Mouse (Mus musculus) cerebellum, postnatal 4 days (tissue): ENCODE results near the gene Hist1h2ab.
"Not testable (repeated sequence)": the region's sequence is repeated elsewhere in the genome, so short reads cannot be mapped to it uniquely, and the experiment has no call there.

Experiments used
- DNase-seq, 2 experiments: peaks; one replicate each; pipeline ENCODE4 v3.0.0; 2022; ENCODE audit warnings: low spot score in 2 of 2, mixed read lengths in 1 of 2

The Hist1h2ab gene

DNA sequence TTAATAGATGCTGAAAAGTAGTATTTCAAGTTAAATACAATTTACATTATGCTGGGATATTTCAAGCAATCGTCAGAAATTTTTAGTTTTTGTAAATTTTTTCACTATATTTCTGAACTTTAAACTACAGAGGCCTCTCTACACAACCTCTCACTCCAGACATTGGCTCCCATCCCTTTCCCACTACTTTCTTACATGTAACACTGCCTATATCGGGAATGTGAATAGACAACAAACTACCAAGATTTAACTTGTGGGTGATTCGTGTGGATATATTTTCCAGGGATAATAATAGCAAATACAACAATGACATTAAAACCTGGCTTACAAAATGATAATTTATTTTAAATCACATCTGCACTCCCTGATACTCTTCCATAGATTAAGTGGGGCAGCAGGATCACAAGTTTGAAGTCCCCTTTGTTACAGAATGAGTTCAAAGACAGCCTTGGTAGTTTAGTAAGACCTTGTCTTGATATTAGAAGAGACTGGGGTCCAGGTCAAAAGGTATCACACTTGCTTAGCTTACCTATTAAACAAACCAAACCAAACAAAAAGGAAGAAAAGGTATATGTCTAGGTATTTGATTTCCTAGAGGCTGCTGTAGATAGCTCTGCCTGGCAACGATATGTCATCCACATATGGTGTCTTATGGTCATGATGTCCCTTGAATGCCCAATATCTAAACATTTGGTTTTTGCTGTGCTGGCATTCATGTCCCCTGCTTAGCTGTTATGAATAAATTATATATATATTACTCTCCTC is 2.6 kb downstream of the Hist1h2ab start:
- no peak for DNase-seq

DNA sequence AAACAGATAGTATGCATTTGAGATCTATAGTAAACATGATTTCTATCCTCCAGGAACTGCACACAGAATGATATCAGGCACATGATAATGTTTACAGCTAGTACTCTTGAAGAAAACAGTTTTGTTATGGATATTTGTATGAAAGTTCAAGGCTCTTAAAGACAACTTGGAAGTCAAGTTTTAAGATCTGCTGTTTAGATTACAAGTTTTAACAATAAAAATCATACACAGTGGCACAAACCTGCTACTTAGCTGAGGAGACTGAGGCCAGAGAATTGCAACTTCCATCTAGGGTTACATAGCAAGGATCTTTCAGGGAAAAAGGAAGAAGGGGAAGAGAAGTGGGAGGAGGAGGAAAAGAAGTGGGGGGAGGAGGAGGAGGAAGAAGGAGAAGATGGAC is 4.1 kb downstream of the Hist1h2ab start:
- no peak for DNase-seq

DNA sequence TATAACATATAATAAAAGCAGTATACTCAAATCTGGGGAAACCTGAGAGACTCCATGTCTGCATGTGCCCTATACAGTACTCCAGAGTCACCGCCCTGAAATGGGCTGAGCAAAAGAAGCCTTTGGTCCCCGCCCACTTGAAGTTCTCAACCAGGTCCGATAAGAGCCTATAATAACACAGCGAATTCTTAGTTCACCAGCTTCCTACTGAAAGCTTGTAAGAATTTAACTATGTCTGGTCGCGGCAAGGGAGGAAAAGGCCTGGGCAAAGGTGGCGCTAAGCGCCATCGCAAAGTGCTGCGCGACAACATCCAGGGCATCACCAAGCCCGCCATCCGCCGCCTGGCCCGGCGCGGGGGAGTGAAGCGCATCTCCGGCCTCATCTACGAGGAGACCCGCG is 5.9 kb downstream of the Hist1h2ab start, which contains the start of gene Hist1h4b:
TSS of gene Hist1h4b (plus strand) at position 224 of the 400 bp plus-strand sequence.
- DNase-seq: peak in 1 of 2 experiments; percentile 75

DNA sequence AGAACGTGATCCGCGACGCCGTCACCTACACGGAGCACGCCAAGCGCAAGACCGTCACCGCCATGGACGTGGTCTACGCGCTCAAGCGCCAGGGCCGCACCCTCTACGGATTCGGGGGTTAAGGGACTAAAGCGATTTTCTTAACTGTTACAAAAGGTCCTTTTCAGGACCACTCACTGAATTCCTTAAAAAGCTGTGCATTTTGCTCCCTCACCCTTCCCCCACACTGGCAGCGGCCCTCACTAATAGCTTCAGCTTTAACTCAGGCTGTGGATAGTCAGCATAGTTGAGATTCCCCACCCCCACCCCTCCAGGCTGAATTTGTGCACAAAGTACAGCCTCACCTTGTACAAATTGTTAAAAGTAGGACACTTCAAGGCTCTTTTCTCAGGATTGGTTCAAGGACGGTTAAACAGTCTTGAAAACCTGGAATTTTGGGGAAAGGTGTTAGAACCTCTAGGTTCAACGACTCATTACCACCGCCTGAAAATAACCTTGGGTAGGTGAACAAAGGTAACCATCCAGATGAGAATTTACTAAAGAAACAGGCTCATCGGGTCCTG is 6.4 kb downstream of the Hist1h2ab start:
- DNase-seq: no peak

DNA sequence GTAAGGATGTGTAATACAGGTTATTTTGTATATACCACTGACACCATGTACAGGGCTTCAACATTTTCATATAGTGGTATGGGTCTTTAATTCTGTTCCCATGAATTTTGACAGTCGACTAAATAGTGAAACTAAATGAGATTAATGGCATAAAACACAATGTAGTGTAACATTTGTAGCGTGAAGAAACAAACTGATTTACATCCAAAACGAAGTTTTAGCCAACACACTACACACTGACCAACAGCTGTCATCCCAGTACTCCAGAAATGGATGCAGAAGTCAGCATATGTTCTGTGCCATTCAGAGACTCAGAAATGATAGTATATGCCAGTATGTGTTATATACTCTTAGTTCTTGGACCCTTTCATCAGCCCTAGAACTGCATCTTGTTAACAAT is 7.0 kb downstream of the Hist1h2ab start:
- no peak for DNase-seq

DNA sequence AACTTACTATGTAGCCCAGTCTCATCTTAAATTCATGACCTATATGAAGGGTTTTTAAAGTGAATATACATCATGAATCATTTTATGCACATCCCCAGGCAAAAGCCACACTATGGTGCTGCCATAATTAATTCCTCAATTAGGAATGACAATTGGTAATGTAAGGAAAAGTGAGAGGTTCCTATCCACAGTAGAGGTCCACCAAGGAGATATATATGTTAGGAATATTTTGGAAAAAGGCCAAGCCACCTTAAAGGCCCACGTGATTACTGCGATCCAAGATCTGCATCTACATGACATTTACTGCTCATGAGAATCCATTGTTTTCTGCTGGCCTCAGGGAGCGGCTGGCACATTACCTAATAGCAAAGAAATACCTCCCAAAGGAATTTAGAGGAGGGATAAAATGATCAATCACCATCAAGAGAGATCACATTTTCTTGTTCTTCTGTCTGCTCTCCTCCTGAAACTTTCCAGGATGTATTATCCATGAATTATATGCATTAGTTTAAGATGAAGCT is 8.4 kb downstream of the Hist1h2ab start:
- DNase-seq: no peak

DNA sequence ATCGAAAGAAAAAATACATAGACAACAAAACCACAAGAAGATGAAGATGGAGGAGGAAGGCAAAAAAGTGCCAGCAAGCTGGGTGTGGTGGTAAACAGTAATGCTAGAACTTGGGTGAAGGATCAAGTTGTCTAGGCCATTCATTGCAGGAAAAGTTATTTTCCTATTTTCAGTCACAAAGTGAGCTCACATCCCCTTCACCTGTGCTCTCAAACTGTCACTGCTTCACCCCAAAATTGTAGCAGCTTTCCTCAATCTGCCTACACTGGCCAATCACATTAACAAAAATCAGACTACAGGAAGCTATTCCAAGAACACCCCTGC is 9.0 kb downstream of the Hist1h2ab start:
- DNase-seq: no peak

DNA sequence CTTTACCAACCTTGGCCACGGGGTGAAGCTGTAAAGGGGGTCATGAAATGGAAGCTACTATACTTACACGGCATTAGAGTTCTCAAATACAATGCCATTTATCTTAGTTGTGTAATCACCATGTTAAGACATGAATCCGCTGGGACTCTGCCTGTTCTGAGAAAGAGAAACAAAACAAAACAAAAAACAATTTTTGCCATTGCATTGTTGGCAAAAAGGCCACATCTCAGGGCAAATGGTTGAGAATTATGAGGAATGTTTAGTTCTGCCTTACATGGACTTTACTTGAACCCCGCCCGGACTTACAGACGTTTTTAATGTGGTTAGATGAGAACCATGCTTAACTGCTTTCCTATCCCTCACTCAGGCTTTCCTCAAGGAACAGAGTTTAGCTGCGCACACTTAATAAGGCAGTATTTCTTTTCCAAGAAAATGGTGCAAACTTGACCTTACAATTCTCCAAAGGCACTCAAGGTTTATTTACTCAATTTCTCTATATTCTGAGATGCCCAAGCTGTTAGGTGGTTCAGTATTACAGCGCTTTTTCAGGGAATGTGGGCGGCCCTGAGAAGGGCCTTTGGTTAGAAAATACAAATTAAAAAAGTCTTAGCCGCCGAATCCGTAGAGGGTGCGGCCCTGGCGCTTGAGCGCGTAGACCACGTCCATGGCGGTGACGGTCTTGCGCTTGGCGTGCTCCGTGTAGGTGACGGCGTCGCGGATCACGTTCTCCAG is 9.5 kb downstream of the Hist1h2ab start:
- no peak for DNase-seq

DNA sequence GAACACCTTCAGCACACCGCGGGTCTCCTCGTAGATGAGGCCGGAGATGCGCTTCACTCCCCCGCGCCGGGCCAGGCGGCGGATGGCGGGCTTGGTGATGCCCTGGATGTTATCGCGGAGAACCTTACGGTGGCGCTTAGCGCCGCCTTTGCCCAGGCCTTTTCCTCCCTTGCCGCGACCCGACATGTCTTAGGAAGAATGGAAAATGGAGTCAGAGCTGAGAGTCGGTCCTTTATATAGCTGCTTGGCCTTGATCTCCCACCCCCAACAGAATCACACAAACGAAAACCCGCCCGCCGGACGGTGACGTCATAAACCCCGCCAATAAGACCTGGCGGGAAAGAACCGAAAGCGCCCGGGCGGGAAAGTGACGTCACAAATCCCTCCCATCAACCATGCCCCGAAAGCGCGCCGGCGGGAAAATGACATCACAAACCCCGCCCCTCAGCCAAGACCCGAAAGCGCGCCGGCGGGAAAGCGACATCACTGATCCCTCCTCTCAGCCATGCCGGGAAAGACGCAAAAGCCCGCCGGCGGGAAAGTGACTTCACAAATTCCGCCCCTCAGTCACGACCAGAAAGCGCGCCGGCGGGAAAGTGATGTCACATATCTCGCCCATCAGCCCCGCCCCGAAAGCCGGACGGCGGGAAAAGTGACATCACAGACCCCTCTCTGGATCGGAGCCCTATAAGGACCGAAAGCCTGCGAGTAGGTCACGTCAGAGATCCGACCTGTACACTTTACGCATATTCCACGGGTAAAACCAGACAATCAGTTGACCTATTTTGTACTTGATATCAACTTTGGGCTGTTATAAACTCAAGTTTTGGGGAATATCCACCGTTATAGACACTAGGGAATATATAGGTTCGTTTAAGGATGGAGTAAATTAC is 10.3 kb downstream of the Hist1h2ab start, which contains the start of gene Hist1h4a:
TSS of gene Hist1h4a (minus strand) at position 259 of the 893 bp plus-strand sequence.
- DNase-seq: peak; percentile 95 to 98

DNA sequence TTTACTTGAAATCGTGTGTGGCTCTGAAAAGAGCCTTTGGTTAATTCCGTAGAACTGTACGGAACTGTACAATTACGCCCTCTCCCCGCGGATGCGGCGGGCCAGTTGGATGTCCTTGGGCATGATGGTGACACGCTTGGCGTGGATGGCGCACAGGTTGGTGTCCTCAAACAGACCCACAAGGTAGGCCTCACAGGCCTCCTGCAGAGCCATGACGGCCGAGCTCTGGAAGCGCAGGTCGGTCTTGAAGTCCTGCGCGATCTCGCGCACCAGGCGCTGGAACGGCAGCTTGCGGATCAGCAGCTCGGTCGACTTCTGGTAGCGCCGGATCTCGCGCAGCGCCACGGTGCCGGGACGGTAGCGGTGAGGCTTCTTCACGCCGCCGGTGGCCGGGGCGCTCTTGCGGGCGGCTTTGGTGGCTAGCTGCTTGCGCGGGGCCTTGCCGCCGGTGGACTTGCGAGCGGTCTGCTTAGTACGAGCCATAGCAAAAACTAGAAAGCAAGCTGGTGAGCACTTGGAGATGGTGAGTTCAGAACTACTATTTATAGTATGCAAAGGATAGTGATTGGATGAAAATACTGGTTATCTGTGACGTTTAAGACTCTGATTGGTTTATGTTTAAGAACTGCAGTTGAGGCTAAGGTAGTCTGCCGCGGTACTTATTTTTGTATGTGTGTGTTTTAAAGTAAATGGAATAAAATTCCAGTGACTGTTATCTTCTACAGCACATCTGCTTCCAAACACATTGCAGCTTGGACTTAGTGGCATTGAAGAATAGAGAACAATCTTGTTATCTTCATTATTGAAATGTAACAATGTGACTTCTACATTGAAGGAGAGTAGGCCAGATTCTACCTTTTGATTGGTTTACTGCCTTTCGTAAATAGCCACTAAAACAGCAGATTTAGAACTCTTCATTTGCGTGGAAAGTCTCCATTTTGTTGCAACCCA is 11.2 kb downstream of the Hist1h2ab start, which contains the start of gene Hist1h3a:
TSS of gene Hist1h3a (minus strand) at position 516 of the 951 bp plus-strand sequence.
- not testable (repeated sequence) for DNase-seq

DNA sequence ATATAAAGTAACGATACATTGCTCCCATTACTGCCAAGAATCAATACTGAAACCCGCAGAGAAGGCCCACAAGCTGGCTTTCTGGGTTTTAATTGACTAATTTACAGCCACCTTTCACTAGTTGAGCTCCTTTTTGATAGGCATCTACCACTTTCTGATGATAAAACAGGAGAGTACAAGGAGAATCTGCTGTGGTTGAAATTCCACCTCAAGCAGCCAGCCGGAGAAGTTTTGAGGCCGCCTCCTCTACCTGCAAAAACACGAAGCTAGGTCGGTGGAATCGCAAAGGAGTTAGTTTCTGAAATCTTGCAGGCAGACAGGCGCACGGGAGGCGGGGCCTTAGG is 12.3 kb downstream of the Hist1h2ab start:
- DNase-seq: no peak

DNA sequence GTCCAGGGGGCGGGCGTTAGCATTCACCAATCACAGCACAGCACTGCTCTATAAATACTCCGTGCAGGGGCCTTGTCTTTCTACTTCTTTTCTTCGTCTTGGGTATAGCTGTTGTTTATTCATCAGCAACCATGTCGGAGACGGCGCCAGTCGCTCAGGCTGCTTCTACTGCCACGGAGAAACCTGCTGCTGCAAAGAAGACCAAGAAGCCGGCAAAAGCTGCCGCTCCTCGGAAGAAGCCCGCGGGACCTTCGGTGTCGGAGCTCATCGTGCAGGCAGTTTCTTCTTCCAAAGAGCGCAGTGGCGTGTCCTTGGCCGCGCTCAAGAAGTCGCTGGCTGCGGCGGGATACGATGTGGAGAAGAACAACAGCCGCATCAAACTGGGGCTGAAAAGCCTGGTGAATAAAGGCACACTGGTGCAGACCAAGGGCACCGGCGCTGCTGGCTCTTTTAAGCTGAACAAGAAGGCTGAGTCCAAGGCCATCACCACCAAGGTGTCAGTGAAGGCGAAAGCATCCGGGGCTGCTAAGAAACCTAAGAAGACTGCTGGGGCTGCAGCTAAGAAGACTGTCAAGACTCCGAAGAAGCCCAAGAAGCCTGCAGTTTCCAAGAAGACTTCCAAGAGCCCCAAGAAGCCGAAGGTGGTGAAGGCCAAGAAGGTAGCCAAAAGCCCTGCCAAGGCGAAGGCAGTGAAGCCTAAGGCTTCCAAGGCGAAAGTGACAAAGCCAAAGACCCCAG is 12.8 kb downstream of the Hist1h2ab start, which contains the start of gene Hist1h1a:
TSS of gene Hist1h1a (plus strand) at position 81 of the 738 bp plus-strand sequence.
- peak; percentile 61 to 76 for DNase-seq

DNA sequence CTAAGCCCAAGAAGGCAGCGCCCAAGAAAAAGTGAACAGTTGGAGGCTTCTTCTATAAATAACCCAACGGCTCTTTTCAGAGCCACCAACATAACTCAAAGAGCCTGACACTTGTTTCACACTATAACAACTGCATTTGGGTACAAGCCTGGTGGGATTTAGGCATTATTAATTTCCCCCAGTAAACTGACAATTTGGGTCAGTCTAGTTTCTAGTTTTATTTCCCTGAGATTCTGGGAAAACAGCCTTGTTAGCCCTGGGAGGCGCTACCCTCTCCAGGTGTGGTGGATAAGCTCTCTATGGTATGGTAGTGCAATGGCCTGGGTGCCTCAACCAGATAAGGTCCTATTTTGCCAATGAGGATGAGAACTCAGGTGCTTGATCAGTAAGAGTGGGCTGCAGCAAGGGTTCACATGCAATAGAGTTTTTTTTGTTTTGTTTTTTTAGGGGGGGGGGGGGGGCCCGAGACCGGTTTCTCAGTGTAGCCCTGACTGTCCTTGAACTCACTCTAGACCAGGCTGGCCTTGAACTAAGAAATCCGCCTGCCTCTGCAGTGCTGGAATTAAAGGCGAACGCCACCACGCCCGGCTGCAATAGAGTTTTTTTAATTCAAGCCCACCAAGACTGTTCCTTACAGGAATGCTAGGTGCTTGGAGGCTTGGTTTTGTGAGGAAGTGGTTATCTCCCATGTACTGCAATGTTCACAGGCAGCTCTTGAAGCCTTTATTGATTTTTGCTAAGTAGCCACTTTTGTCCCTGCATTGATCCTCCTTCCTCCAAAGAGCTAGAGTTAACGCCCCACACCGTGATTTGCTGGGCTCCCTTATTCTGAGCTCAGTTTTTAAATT is 13.6 kb downstream of the Hist1h2ab start:
- no peak for DNase-seq

DNA sequence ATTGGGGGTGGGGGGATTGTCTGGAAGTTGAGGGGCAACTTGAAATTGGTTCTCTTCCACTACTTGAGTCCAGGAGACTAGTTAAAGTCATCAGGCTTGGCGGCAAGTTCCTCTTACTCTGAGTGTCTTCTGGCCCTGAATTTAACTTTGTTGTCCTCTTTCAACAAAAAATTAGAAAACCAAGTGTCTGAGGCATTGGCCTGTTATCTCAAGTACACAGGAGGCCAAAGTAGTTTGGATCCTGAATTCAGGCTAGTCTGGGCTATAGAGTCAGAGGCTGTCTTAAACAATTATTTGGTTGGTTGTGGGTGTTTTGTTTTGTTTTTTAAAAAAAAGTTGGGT is 14.2 kb downstream of the Hist1h2ab start:
- DNase-seq: no peak

DNA sequence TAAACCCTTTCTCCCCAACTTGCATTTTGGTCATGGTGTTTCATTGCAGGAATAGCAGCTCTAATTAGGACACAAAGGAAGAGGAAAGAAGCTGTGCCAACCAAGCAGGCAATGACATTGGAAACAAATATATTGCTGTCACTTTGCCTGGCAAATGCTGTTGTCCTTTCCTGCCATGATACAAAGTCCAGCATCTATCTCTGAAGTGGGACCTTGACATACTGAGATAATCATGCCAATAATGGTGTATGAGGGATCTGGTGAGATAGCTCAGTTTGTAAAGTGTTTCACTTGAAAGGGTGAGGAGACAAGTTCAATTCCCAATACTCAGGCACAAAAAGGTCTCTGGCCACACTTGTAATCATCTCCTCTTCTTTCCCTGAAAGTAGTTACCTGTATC is 15.8 kb downstream of the Hist1h2ab start:
- DNase-seq: no peak

DNA sequence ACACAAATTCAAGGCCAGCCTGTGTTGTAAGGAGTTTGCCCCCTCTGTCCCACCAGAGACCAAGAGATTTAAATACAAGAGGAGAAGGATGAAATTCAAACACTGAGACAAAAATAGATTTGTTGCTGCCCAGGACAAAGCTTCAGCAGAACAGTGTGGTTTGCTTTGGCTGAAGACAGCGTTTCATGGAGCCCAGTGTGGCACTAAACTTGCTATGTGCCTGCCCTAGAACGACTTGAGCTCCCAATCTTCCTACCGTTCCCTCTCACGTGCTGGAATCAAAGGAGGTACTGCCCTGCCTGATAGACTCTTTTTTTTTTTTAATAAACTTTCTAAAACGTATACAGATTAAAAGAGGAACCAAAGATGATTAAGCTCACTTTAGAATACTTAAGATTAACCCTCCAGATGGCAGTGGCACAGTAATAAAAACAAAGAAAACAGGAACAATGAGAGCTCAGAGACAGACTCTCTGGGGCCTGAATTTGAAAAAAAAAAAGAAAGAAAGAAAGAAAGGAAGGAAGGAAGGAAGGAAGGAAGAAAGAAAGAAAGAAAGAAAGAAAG is 18.0 kb downstream of the Hist1h2ab start:
- no peak for DNase-seq

DNA sequence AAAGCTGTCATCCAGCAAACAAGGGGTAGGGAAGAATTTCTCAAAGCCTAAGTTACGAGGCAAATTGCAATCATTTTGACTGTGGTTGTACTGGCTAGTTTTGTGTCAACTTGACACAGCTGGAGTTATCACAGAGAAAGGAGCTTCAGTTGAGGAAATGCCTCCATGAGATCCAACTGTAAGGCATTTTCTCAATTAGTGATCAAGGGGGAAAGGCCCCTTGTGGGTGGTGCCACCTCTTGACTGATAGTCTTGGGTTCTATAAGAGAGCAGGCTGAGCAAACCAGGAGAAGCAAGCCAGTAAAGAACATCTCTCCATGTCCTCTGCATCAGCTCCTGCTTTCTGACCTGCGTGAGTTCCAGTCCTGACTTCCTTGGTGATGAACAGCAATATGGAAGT is 18.7 kb downstream of the Hist1h2ab start, which contains the start of gene Trim38:
TSS of gene Trim38 (plus strand) at position 301 of the 400 bp plus-strand sequence.
- not testable (repeated sequence) for DNase-seq
